ENCODE assay signal across 23 mouse cellular contexts in genomic region chr8:7323067-7323675, GRCm38 (mm10).
DNase-seq lines count a peak whose midpoint lies in the region; ATAC-seq and TF ChIP-seq lines count a peak whose summit lies in the region.
"Had no signal": no experiment of that assay in that cellular context is flagged by ENCODE, and none has a peak within 500 bp of the region (broad histone marks: within the 10 kb centered on the region; RNA-seq: fewer than 3 reads in every experiment).

No protein-coding gene starts in this region.

- DNase-seq in hindbrain, embryonic 10.5 days (ENCODE audit: low spot score): no peak
- DNase-seq in hindbrain, postnatal 0 days (ENCODE audit: low spot score): no peak
- no peak for DNase-seq in midbrain, embryonic 11.5 days (ENCODE audit: low spot score, missing footprints)
- no peak for DNase-seq in limb, embryonic 10.5 days (ENCODE audit: low spot score)
- DNase-seq: adrenal gland, postnatal 10 days; cerebellum, adult 18-20 months; cerebellum, postnatal 14 days; heart, postnatal 4 days; kidney, adult 9 months; kidney, postnatal 36 days; layer of hippocampus, postnatal 36 days; liver; lung, postnatal 4 days; right cerebral cortex, postnatal 14 days had no signal

- H3K27me3 ChIP-seq in hindbrain, embryonic 10.5 days (ENCODE audit: insufficient read depth, poor library complexity, severe bottlenecking): no peaks in the 10 kb centered on the region; the same call in 1 of the 2 replicates
- no peaks in the 10 kb centered on the region for H3K27me3 ChIP-seq in hindbrain, postnatal 0 days (ENCODE audit: insufficient read depth, low read length)
- no peaks in the 10 kb centered on the region for H3K27me3 ChIP-seq in midbrain, embryonic 11.5 days (ENCODE audit: control insufficient read depth, insufficient read depth, low read length)
- H3K27me3 ChIP-seq in midbrain, embryonic 16.5 days (ENCODE audit: control insufficient read depth, insufficient read depth, low read depth, low read length): no peaks in the 10 kb centered on the region
- H3K27me3 ChIP-seq in limb, embryonic 10.5 days (ENCODE audit: low read depth, poor library complexity, severe bottlenecking): peaks cover 34% of the 10 kb centered on the region
- peaks cover 34% of the 10 kb centered on the region for H3K27me3 ChIP-seq in limb, embryonic 13.5 days
- H3K27me3 ChIP-seq: embryonic facial prominence, embryonic 15.5 days; liver, embryonic 15.5 days; lung, embryonic 15.5 days had no signal

- 55% methylated on average over 3 of the region's 3 CpGs for WGBS in hindbrain, embryonic 10.5 days
- whole genome bisulfite sequencing in hindbrain, postnatal 0 days: 39% methylated on average over 3 of the region's 3 CpGs
- 61% methylated on average over 3 of the region's 3 CpGs for WGBS in midbrain, embryonic 11.5 days
- WGBS in midbrain, embryonic 16.5 days: 52% methylated on average over 3 of the region's 3 CpGs
- WGBS in limb, embryonic 10.5 days: 32% methylated on average over 3 of the region's 3 CpGs
- 11% methylated on average over 3 of the region's 3 CpGs for WGBS in limb, embryonic 13.5 days

- no peak for TF ChIP-seq CTCF in hindbrain, postnatal 0 days (IDR thresholded peaks at IDR 0.05; ENCODE audit: low read depth)

- ATAC-seq in hindbrain, postnatal 0 days: no peak
- peak; percentile 11; the same call in 1 of the 2 replicates for ATAC-seq in midbrain, embryonic 11.5 days (ENCODE audit: low FRiP score)
- ATAC-seq in midbrain, embryonic 16.5 days: no peak
- ATAC-seq in limb, embryonic 13.5 days (ENCODE audit: low FRiP score, low read depth): peak; percentile 78; the same call in 1 of the 2 replicates
- no peak for ATAC-seq in CD4-positive, CD25-positive, alpha-beta regulatory T cell, adult 4 months
- ATAC-seq: activated CD4-positive, CD25-positive, alpha-beta regulatory T cell, adult 4 months had no signal

- no peaks in the 10 kb centered on the region for H3K36me3 ChIP-seq in hindbrain, embryonic 10.5 days
- no peaks in the 10 kb centered on the region for H3K36me3 ChIP-seq in hindbrain, postnatal 0 days (ENCODE audit: insufficient read depth, low read length)
- no peaks in the 10 kb centered on the region for H3K36me3 ChIP-seq in midbrain, embryonic 11.5 days (ENCODE audit: control insufficient read depth, insufficient read depth, low read length)
- H3K36me3 ChIP-seq in midbrain, embryonic 16.5 days (ENCODE audit: control insufficient read depth, insufficient read depth, low read length): no peaks in the 10 kb centered on the region
- H3K36me3 ChIP-seq in limb, embryonic 10.5 days: no peaks in the 10 kb centered on the region
- H3K36me3 ChIP-seq in limb, embryonic 13.5 days: no peaks in the 10 kb centered on the region
- H3K36me3 ChIP-seq: embryonic facial prominence, embryonic 15.5 days; heart, embryonic 10.5 days; liver, embryonic 15.5 days; lung, embryonic 15.5 days had no signal

- H3K9me3 ChIP-seq in hindbrain, embryonic 10.5 days: no peaks in the 10 kb centered on the region
- no peaks in the 10 kb centered on the region for H3K9me3 ChIP-seq in hindbrain, postnatal 0 days (ENCODE audit: low read length)
- no peaks in the 10 kb centered on the region for H3K9me3 ChIP-seq in midbrain, embryonic 11.5 days (ENCODE audit: control insufficient read depth, low read length)
- H3K9me3 ChIP-seq in midbrain, embryonic 16.5 days (replicated peaks; ENCODE audit: control insufficient read depth, low read length, poor library complexity, severe bottlenecking): no peaks in the 10 kb centered on the region
- no peaks in the 10 kb centered on the region for H3K9me3 ChIP-seq in limb, embryonic 10.5 days (replicated peaks)
- H3K9me3 ChIP-seq in limb, embryonic 13.5 days: no peaks in the 10 kb centered on the region
- H3K9me3 ChIP-seq: embryonic facial prominence, embryonic 15.5 days; heart, embryonic 10.5 days; liver, embryonic 15.5 days; lung, embryonic 15.5 days had no signal

- no peak overlapping the region; the same call in 1 of the 2 replicates for H3K4me2 ChIP-seq in hindbrain, postnatal 0 days (ENCODE audit: low read depth, low read length)
- no peak overlapping the region for H3K4me2 ChIP-seq in midbrain, embryonic 11.5 days
- no peak overlapping the region for H3K4me2 ChIP-seq in midbrain, embryonic 16.5 days (ENCODE audit: low read length)
- H3K4me2 ChIP-seq in limb, embryonic 13.5 days (replicated peaks): peak overlapping the region; percentile 26
- H3K4me2 ChIP-seq: embryonic facial prominence, embryonic 15.5 days; liver, embryonic 15.5 days; lung, embryonic 15.5 days had no signal

- peaks cover 19% of the 10 kb centered on the region for H3K4me1 ChIP-seq in hindbrain, embryonic 10.5 days (replicated peaks)
- no peaks in the 10 kb centered on the region for H3K4me1 ChIP-seq in hindbrain, postnatal 0 days (ENCODE audit: insufficient read depth, low read length)
- peaks cover 7% of the 10 kb centered on the region for H3K4me1 ChIP-seq in midbrain, embryonic 11.5 days (ENCODE audit: control insufficient read depth, insufficient read depth, low read length)
- H3K4me1 ChIP-seq in midbrain, embryonic 16.5 days (ENCODE audit: control insufficient read depth, insufficient read depth, low read length): no peaks in the 10 kb centered on the region
- peaks cover 15% of the 10 kb centered on the region for H3K4me1 ChIP-seq in limb, embryonic 10.5 days
- peaks cover 5% of the 10 kb centered on the region; the same call in 1 of the 2 replicates for H3K4me1 ChIP-seq in limb, embryonic 13.5 days
- H3K4me1 ChIP-seq: embryonic facial prominence, embryonic 15.5 days; heart, embryonic 10.5 days; liver, embryonic 15.5 days; lung, embryonic 15.5 days had no signal

- no peak overlapping the region for H3K9ac ChIP-seq in hindbrain, postnatal 0 days (replicated peaks; ENCODE audit: low read length)
- no peak overlapping the region for H3K9ac ChIP-seq in midbrain, embryonic 11.5 days (ENCODE audit: low read length)
- no peak overlapping the region for H3K9ac ChIP-seq in midbrain, embryonic 16.5 days (ENCODE audit: low read depth, low read length)
- no peak overlapping the region for H3K9ac ChIP-seq in limb, embryonic 13.5 days
- H3K9ac ChIP-seq: embryonic facial prominence, embryonic 15.5 days; liver, embryonic 15.5 days; lung, embryonic 15.5 days had no signal

- peak overlapping the region; percentile 76; the same call in 1 of the 2 replicates for H3K27ac ChIP-seq in hindbrain, embryonic 10.5 days
- no peak overlapping the region for H3K27ac ChIP-seq in hindbrain, postnatal 0 days
- H3K27ac ChIP-seq in midbrain, embryonic 11.5 days (ENCODE audit: low read depth, low read length): no peak overlapping the region
- H3K27ac ChIP-seq in midbrain, embryonic 16.5 days (ENCODE audit: low read length): no peak overlapping the region
- H3K27ac ChIP-seq in limb, embryonic 10.5 days: peak overlapping the region; percentile 30; the same call in 1 of the 2 replicates
- no peak overlapping the region for H3K27ac ChIP-seq in limb, embryonic 13.5 days
- H3K27ac ChIP-seq: embryonic facial prominence, embryonic 15.5 days; heart, embryonic 10.5 days; liver, embryonic 15.5 days; lung, embryonic 15.5 days; stomach, postnatal 0 days had no signal

- H3K4me3 ChIP-seq in hindbrain, embryonic 10.5 days: no peak overlapping the region
- no peak overlapping the region for H3K4me3 ChIP-seq in hindbrain, postnatal 0 days (ENCODE audit: low read length)
- H3K4me3 ChIP-seq in midbrain, embryonic 11.5 days (ENCODE audit: low read depth, low read length): no peak overlapping the region
- no peak overlapping the region for H3K4me3 ChIP-seq in midbrain, embryonic 16.5 days (ENCODE audit: low read depth, low read length)
- no peak overlapping the region for H3K4me3 ChIP-seq in limb, embryonic 10.5 days
- no peak overlapping the region for H3K4me3 ChIP-seq in limb, embryonic 13.5 days
- H3K4me3 ChIP-seq: embryonic facial prominence, embryonic 15.5 days; heart, embryonic 10.5 days; liver, embryonic 15.5 days; lung, embryonic 15.5 days had no signal

Comparison
In these comparisons a context has a peak if more than half of its experiments do, and no peak if none do; other contexts are left out.
1. H3K27ac ChIP-seq: peak in hindbrain, embryonic 10.5 days (single experiment) and limb, embryonic 10.5 days (single experiment); none in hindbrain, postnatal 0 days (single experiment), midbrain, embryonic 11.5 days (single experiment), midbrain, embryonic 16.5 days (single experiment) and limb, embryonic 13.5 days (single experiment).
2. ATAC-seq: peak in midbrain, embryonic 11.5 days (single experiment) and limb, embryonic 13.5 days (single experiment); none in hindbrain, postnatal 0 days (single experiment), midbrain, embryonic 16.5 days (single experiment) and CD4-positive, CD25-positive, alpha-beta regulatory T cell, adult 4 months (single experiment).